Mouse (Mus musculus) granulocyte monocyte progenitor cell, adult 5-6 weeks (primary cell): ENCODE measurements around the gene Zkscan3. TPM values are rescaled to one million over a fixed set of nuclear protein-coding genes. Genes with fewer than 3 reads are reported as not detected.

Source experiments
- ATAC-seq: replicated peaks from 2 replicates; pipeline ENCODE4 v1.8.0; 2016; ENCODE audit warnings: mild to moderate bottlenecking, moderate TSS enrichment, inconsistent platforms; ENCODE audit not compliant: poor library complexity, severe bottlenecking
- total RNA-seq, 2 experiments: library from RNA; stranded (forward) in 1 of 2; stranded (reverse) in 1 of 2; fragments of 200-712, 200-1000 nt in 1 of 2; fragments of >200 nt in 1 of 2; fragmentation: Nextera tagmentation in 1 of 2; gene quantifications; 2 replicates each; pipeline ENCODE4 v1.2.3; 2014 to 2017

The Zkscan3 gene
- 41.4 and 46.5 TPM in 2 replicates for total RNA-seq (2014; fragmentation: Nextera tagmentation)
- 29.1 and 33.0 TPM in 2 replicates for total RNA-seq (2017)

DNA sequence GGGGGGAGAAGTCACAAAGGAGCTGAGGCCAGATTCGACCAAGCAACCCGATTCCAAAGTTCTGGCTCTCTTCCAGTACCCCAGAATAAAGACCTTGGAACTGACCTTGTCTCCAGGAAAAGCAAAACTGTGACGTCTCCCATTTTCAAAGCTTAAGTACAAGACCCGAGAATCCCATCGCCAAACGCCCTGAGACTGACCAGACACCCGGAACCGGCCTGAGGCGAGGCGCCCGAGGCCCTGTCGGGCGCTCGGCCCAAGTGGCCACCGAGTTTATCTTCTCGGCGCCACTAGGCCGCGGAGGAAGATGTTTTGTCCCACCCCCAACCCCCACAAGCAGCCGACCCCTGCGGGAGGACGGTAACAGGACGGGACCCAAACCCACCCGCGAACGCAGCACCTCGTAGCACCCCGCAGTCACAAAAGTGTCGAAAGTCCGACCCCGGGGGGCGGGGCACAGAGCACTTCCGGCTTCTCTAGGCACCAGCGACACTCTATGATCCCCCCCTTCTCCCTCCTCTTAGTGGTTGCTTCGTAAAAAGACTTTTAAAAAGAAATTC, at the start of gene Zkscan3:
Zkscan3 (minus strand) TSS at position 469 of the 560 bp plus-strand sequence.
- peak; percentile 98 for ATAC-seq

DNA sequence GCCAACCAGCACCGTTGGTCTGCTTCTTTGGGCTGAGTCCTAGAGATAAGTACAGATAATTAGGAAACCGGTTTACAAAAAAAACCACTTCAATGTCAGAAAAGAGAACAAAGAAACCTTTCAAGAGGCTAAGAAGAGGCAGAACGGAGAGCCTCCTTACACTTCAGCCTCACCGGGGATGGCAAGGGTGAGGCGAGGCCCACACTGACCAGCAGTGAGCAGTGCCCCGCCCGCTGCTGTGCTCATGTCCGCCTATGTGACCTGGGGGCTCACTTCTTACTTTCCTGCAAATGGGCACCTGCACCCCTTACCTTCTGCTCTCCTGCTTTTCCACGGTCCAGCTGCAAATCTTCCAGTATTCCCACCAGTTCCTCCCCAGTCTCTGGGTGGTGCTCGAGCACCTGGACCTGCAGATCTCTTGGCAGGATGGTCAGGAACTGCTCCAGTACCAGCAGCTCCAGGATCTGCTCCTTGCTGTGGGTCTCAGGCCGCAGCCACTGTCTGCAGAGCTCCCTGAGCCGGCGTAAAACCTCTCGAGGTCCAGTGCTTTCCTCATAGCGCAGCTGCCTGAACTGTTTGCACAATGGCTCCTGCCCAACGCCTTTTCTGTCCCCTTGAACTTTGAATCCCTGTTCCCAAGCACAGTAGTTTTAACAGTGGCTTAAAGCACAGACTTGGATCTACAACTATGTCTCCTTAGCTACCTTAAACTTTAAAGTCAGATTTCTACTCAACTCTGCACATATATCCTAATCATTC, 45.5 kb upstream of the Zkscan3 start:
- no peak for ATAC-seq

DNA sequence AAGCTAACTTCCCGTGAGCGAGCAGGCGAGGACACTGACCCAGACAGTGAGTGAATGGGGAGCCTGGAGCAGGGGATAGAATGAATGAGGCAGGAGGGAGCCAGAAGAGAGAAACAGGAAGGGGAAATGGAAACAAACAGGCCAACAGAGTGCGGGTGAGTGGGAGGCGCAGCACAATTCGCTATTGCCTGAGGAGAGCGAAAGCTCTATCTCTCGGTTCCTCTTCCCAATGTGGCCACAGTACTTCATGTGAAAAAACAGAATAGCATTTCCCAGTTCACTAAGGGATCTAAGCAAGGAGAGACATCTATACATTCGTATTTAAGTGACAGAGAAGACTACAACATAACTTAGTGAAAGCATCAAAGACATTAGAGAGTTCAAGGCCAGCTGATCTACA, 44.2 kb upstream of the Zkscan3 start:
- peak; percentile 17; the same call in 1 of the 2 replicates for ATAC-seq

DNA sequence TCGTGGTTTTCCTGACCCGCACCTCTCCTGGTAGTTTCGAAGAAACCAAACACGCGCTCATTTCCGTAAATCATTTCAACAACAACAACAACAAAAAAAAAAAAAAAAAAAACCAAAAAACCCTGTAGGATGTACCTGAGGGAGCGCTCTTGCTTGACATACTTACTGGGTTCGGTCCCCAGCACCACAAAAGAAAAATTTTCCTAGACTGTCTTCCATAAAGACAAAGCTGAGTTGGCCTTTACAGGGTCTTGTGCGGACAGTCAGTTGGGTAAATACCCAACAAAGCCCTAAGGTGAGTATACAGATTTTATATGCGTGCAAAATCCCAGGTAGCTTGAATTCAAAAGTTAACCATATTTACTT, 38.6 kb upstream of the Zkscan3 start:
- ATAC-seq: no peak

DNA sequence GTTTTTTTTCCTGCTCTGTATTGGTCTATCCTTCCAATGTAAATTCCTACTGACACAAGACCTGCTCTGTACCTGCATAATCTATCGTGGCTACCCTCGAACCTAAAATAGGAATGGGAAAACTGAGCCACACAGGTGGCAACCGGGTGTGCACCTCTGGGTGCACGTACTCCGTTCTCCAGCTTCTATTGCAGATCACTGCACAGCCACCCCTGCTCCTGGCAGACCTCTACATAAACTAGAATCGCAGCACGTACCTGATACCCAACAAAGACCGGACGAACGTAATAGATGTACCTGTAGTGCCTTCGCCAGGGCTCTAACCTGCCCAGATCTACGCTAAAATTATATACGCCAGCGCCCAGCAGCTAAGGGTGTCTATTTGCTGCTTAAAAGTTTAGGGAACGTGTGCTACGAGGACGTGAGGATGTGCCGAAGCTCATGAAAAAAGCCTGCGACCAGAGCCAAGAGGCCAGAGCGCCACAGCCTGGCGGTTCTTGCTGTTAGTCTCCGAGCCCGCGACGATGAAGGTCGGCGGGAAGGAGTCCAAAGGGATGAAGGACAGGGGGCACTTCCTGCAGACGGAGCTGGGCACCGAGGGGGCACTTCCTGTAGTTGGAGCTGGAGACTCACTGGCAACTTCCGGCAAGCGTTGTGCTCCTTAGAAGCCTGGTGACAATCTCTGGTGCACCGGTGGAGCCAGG, 38.1 kb upstream of the Zkscan3 start, which contains the start of gene Pgbd1:
Pgbd1 (minus strand) TSS at position 556 of the 704 bp plus-strand sequence.
- ATAC-seq: peak; percentile 95

DNA sequence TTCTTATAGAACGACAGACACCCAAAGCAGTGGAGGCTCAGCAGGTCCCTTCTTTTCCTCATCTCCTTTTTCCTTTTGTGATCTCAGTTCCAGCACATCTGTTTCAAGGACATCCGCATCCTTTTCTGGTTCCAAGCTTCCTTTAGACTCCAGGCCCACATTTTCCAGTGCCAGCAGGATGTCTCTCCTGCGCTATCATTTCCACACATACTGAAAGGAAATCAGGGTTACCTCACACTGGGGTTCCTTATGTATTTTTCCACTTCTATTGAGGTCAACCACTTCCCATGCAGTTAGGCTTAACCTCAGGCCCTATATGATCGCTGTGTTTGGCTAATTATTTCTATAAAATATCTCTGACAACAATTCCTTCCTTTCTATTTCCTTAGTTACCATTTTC, 32.9 kb upstream of the Zkscan3 start:
- no peak; the same call in 1 of the 2 replicates for ATAC-seq

DNA sequence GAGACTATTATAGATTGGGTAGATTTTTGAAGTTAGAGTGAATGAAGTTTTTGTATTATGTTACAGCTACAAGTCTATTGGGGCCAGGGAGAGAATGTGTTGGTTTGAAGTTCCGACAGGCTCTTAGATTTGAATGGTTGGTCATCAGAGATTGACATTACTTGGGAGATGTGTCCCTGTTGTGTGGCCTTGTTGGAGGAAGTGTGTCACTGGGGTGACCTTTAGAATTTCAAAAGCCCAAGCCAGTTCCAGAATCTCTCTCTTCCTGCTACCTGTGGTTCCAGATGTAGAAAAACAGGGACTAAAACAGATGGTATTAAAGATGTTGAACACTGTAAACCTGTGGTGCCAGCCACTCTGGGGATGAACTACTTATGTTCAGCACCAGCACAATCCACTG, 25.1 kb upstream of the Zkscan3 start:
- ATAC-seq: no peak

DNA sequence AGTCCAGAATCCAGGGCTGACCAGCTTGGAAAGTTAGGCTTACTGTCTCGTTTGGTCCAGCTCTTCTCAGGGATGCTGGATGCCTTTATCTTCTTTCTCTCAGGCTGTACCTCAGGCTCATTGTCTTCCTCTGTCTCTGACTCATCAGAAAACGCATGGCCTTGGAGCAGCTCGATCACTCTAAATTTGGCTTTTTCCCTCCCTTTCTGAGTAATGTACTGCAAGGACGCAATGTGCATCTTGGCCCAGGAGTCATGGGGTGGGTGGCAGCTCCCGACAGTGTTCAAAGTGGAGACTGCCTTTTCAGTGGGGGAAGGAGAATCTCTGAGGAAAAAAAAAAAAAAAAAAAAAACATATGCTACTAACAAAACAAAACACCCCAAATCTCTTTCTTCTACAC, 20.7 kb upstream of the Zkscan3 start:
- ATAC-seq: no peak

DNA sequence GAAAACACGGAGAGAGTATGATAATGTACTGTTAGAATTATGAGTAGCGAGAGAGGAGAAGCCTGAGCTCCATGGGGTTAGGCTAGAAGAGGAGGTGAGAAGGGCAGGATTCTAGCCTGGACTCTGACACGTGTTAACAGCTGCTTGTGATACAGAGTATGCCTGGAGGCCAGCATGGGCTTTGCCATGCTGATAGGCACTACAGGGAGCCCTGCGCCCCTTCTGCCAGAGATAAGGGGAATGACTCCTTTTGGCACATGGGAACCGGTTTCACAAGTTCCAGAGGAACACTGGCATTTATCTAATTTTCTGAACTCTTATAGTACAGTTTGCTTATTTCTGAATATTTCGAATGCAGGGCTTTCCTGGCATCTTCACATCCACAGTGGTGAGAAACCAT, 16.3 kb upstream of the Zkscan3 start:
- ATAC-seq: no peak

DNA sequence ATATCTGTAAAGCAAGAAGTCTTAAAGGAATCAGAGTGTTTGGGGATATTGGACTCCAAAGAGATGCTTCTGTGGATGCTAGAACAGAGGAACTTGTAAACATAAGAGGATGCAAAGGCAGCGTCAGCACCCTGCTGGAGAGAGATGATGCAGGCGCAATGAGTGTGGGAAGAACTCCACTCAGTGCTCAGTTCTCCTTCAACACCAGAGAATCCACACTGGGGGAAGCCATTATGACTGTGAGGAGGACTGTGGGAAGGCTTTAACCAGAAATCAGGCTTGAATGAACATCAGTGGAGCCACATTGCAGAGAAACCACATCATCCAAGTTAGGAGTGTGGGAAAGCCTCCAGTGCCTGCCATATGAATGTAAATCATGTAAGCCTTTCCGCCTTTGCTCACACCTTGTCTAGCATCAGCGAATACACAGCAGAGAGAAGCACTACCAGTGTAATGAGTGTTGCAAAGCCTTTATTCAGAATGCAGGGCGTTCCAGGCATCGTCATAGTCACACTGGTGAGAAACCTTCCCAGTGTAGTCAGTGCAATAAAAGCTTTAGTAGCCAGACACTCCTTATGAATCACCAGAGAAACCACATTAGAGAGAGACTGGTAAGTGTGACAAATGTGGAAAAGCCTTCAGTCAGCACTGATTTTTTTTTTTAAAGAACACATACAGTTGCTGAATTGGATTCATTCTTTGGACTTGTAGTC, 14.9 kb upstream of the Zkscan3 start:
- no peak for ATAC-seq

DNA sequence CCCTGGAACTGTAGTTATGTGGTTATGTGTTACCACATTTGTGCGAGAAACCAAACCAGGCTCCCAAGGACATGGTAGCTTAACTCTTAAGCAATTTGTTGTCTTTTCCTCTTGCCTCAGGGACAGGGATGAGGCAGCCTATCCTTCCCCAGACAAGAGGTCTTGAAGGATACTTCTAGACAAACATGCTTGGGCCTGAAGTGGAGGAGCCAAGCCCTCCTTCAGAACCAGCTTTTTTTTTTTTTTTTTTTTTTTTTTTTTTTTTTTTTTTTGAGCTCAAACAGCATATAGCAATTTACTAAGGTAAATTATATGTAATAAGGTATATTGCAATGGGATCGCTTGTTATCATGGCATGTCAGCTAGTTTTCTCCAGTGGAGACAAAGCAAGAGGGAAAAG, 13.2 kb upstream of the Zkscan3 start:
- no peak; the same call in 1 of the 2 replicates for ATAC-seq

DNA sequence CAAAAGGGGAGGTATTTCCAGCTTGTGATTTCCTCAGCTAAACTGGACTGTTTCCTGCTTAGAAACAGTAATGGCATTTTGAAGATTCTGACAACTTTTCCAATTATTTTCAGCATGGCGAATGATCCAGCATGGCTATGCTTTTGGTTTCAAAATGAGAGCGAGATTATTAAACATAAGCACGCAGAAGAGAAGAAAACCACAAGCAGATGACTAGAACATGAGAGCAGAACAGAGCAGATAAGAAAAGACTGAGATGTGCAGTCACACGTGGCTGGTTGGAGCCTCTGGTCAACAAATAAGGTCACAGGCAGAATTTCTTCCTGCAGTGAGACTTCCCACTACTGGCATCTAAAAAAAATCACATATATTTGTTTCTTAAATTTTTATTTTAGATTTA, 12.7 kb upstream of the Zkscan3 start:
- ATAC-seq: no peak

DNA sequence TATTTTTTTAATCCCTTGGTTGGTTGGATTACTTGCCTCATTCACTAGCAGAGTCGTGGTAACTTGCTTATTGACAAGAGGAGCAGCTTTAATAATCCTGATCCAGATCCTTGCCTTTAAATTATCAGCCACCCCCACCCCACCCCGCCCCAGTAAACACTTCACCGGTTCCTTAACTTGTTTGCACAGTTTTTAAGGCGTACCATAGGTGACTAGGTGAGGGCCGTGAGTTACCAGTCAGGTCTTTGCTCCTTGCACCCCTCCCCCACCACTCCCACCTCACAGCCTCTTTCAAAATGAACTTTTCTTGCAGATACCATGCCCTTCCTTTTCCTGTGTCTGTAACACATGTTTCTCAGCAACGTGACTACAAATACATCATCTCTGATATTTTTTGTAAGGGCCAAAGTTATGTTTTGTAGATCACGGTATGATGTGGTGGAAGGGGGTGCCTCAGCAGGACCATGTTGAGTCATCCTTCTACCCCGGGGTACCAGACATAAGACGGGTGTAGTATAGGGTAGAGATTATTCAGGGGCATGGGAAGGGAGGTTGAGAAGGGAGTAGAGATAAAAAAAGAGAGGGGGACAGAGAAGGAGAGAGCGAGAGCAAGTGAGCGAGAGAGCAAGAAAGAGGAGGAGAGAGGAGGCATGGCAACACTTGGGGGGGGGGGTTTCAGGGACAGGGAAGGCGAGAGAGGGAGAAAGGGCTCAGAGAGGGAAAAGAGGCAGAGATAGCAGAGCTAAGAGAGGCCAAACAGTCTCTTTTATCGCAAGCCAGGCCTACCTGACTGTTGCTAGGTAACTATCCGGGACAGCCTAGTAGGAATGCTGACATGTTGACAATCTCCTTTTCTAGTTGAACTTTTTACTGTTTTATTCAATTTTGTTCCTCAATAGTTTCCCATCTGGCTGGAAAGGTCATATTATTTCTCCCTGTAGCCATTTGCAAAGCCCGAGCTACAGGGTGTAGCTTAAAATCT, 12.0 kb upstream of the Zkscan3 start:
- no peak for ATAC-seq

DNA sequence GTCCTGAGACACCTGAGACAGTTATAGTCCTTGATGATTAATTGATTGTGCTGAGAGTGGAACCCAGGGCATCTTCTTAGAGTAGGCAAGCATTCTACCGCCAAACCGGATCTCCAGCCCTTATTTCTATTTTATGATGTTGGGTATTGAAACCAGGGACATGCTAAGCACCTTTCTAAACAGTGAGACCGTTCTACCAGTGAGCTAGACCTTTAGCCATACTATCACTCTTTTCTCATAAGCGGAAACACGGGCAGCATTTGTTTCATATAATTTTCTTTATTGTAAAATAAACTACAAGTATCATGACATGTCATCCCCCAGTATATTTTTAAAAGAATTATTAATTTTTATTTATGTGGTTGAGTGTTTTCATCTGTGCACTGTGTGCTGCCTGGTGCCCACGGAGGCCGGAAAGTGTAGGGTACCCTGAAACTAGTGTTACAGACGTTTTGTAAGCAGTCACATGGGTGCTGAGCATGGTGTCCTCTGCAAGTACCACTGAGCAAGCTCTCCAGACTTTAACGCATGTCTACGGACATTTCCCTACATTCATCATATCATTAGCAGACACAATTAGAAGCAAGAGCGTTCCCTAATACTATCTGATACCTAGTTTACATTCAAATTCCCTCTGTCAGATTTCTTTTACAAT, 6.4 kb upstream of the Zkscan3 start:
- no peak for ATAC-seq

DNA sequence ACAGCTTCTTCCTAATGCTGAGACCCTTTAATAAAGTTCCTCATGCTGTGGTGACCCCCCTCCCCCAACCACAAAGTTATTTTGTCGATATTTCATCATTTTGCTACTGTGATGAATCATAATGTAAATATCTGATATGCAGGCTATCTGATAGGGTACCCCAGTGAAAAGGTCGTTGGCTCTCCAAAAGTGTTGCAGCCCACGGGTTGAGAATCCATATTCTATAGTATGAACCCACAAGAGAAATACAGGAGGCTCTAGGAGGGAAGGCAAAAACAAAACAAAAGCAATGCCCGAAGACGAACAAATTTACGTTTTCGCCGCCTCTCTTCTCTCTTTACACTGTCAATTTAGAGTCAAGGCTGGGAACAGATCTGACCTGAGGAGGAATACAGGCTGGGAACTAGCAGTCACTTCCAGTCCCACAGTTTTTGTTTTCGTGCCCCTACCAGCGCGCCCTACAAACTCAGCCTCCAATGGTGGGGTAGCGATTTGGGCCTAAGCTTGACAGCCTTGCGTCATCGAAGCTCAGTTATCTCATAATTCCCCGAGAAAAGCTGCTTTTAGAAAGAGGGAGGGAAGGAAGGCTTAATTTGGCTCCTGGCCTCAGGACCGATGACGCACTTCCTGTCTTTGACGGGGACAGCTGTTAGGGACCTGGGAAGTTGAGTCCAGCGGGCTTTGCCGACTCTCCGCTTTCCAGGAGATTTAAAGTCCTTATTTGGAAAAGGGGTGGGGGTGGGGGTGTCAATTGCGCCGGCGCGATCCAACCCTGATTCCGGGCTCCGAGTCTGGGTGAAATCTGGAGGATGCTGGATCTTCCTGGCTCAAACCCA, 5.6 kb upstream of the Zkscan3 start:
- ATAC-seq: peak; percentile 93

DNA sequence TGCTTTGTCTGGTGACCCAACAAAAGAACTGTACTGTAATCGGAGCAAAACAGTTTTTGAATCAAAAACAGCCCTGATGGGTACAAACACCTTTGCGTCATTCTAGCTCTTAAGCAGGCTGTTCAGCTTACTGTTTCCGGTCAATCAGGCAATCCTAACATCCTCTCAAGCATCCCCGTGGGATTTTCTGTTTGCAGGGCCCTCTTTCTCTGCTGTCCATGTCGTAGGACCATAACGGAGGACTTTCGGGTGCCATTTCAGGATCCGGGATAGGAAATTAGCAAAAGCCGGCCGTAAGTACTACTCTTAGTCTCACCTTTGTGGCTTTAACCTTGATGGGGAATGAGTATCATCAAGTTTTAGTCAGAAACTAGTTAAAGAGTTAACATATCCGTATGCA, 4.8 kb upstream of the Zkscan3 start:
- ATAC-seq: no peak

DNA sequence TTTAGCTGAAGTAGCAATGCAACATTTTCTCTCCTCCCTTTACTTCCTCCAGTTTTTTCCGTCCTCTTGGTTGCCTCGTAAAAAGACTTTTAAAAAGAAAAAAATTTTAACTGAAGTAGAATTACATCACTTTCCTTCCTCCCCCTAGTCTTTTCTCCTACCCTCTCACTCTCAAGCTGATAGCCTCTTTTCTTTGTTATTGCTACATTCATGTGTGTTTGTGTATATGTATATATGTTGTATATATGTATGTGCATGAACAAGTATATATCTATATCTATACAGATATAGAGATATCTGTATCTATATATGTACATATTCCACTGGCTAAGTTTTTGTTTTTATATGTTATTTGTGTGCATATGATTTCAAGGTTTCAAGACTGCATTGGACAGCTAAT, 293 bp upstream of the Zkscan3 start:
- ATAC-seq: 0 out of 2 replicates have a peak, but pooled peaks have one; percentile 14

DNA sequence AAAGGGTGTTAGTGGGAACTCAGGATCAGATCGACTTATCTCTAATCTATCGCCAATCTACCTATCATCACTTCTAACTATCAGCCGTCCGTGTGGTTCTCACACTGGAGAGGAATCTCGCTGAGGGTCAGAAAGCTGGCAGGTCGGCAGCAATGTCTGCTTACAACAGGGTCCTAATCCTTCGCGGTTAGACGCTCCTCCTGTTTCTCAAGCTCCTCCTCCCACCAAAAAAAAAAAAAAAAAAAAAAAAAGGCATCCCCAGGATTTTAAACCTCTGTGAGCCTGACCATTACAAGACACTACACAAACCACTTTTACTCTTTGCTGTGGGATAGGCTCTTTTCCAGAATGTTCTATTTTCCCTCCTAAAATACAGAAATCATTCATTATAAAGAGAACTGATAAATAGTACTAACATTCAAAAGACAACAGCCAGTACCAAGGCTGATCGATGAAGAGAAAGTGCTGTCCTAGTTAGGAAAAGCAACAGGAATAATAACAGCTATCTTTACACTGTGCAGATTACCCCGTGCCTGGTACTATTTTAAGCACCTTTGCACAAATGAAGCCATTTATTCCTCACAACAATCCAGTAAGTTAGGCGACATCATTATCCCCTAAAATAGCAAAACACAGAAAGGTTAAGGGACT, 794 bp downstream of the Zkscan3 start:
- ATAC-seq: peak; percentile 40; the same call in 1 of the 2 replicates
